Mouse (Mus musculus) olfactory bulb, adult 2 months (tissue): ENCODE data around the gene Cacna1e.

ENCODE experiments used
- CTCF ChIP-seq: fragments of 200-500 bp; IDR thresholded peaks from 2 replicates; pipeline ENCODE4 v1.5.1; 2012; ENCODE audit warnings: low read depth, mild to moderate bottlenecking, low read length, moderate library complexity; ENCODE audit not compliant: insufficient read depth
- POLR2A ChIP-seq: fragments of 200-500 bp; IDR thresholded peaks from 2 replicates; pipeline ENCODE4 v1.6.1; 2012; ENCODE audit warnings: mild to moderate bottlenecking, low read depth, low read length, moderate library complexity; ENCODE audit not compliant: insufficient read depth

- TF ChIP-seq CTCF (no peak), POLR2A (no peak)
Observed at GRCm38 (mm10) chr1:154686861-154687260, 197.4 kb downstream of the Cacna1e start.
